Mouse (Mus musculus) midbrain, embryonic 11.5 days (tissue): ENCODE data around the gene Arhgef25. TPM values are rescaled to one million over a fixed set of nuclear protein-coding genes. Genes with fewer than 3 reads are reported as not detected.

ENCODE experiments used
- ATAC-seq: fragments of 200-750 bp; cut with Nextera tagmentation; 2 replicates; pipeline ENCODE4 v1.8.0; 2017; ENCODE audit warnings: moderate TSS enrichment, moderate library complexity; ENCODE audit not compliant: low FRiP score
- DNase-seq: peaks from one replicate; pipeline ENCODE4 v3.0.0; 2015; ENCODE audit warnings: low spot score; ENCODE audit errors: missing footprints
- H3K27ac ChIP-seq: fragments of 300-500 bp; sonication (generic); 2 replicates; pipeline ENCODE4 v1.5.1; 2014; ENCODE audit warnings: low read depth, low read length
- H3K27me3 ChIP-seq: fragments of 300-500 bp; sonication (generic); 2 replicates; pipeline ENCODE4 v1.6.1; 2014; ENCODE audit warnings: mild to moderate bottlenecking, low read length, moderate library complexity, mixed read lengths; ENCODE audit not compliant: control insufficient read depth, insufficient read depth
- H3K36me3 ChIP-seq: fragments of 300-500 bp; sonication (generic); 2 replicates; pipeline ENCODE4 v1.6.1; 2014; ENCODE audit warnings: mild to moderate bottlenecking, low read length, moderate library complexity, mixed read lengths; ENCODE audit not compliant: control insufficient read depth, insufficient read depth
- H3K4me1 ChIP-seq: fragments of 300-500 bp; sonication (generic); 2 replicates; pipeline ENCODE4 v1.6.1; 2014; ENCODE audit warnings: low read length; ENCODE audit not compliant: control insufficient read depth, insufficient read depth
- H3K4me2 ChIP-seq: fragments of 300-500 bp; sonication (generic); 2 replicates; pipeline ENCODE4 v1.6.1; 2014; ENCODE audit warnings: mild to moderate bottlenecking, moderate library complexity
- H3K4me3 ChIP-seq: fragments of 300-500 bp; sonication (generic); 2 replicates; pipeline ENCODE4 v1.5.1; 2014; ENCODE audit warnings: low read depth, low read length
- H3K9ac ChIP-seq: fragments of 300-500 bp; sonication (generic); 2 replicates; pipeline ENCODE4 v1.6.1; 2014; ENCODE audit warnings: low read length
- H3K9me3 ChIP-seq: fragments of 300-500 bp; sonication (generic); 2 replicates; pipeline ENCODE4 v1.6.1; 2016; ENCODE audit warnings: low read length; ENCODE audit not compliant: control insufficient read depth
- WGBS: fragments of 180-500 bp; shearing (Covaris S2); extraction: QIAGEN DNeasy Blood & Tissue Kit; methylation state at CpG from one replicate; pipeline ENCODE4 v1.1.7; 2014; 5-methylcytosine and 5-hydroxymethylcytosine counted together
- polyA plus RNA-seq: library from polyadenylated mRNA; unstranded; fragments of >200 nt; fragmentation: Nextera tagmentation; extraction: Ambion mirVana; gene quantifications from 2 replicates; pipeline ENCODE4 v1.2.1, GENCODE M21; 2014

Gene Arhgef25
- polyA plus RNA-seq, 1 experiment from 2014 or later = 25.8 TPM

GRCm38 (mm10) chr10:127210961-127211405 lies 21.1 kb upstream of the Arhgef25 start:
- ATAC-seq (peak; percentile 73), DNase-seq (no peak)
- Histone ChIP-seq H3K4me2 (peak overlapping the region; percentile 90), H3K4me3 (peak overlapping the region; percentile 86), H3K4me1 (peaks cover 8% of the 10 kb centered on the region), H3K9ac (peak overlapping the region; percentile 86), H3K9me3 (no peaks in the 10 kb centered on the region), H3K36me3 (peaks cover 2% of the 10 kb centered on the region; the same call in 1 of the 2 replicates), H3K27me3 (no peaks in the 10 kb centered on the region), H3K27ac (no peak overlapping the region)
- 0% methylated on average over 25 of the region's 25 CpGs for WGBS

GRCm38 (mm10) chr10:127209928-127210570 lies 20.2 kb upstream of the Arhgef25 start:
- no peak overlapping the region; the same call in 1 of the 2 replicates for H3K4me3 ChIP-seq
- H3K9me3 ChIP-seq = no peaks in the 10 kb centered on the region
- no peaks in the 10 kb centered on the region for H3K27me3 ChIP-seq
- H3K4me2 ChIP-seq = peak overlapping the region; percentile 90
- 86% methylated on average over 13 of the region's 13 CpGs for WGBS
- peaks cover 8% of the 10 kb centered on the region for H3K4me1 ChIP-seq
- DNase-seq (no peak), ATAC-seq (no peak)
- H3K27ac ChIP-seq = no peak overlapping the region
- no peak overlapping the region for H3K9ac ChIP-seq
- peaks cover 2% of the 10 kb centered on the region; the same call in 1 of the 2 replicates for H3K36me3 ChIP-seq

GRCm38 (mm10) chr10:127208921-127209320 lies 19.0 kb upstream of the Arhgef25 start:
- DNase-seq = no peak
- ATAC-seq = no peak
- Histone ChIP-seq H3K27me3 (no peaks in the 10 kb centered on the region), H3K4me3 (no peak overlapping the region), H3K4me2 (no peak overlapping the region), H3K4me1 (peaks cover 8% of the 10 kb centered on the region), H3K9ac (no peak overlapping the region), H3K27ac (no peak overlapping the region), H3K36me3 (peaks cover 4% of the 10 kb centered on the region; the same call in 1 of the 2 replicates), H3K9me3 (no peaks in the 10 kb centered on the region)
- 84% methylated on average over 4 of the region's 4 CpGs for WGBS

DNA sequence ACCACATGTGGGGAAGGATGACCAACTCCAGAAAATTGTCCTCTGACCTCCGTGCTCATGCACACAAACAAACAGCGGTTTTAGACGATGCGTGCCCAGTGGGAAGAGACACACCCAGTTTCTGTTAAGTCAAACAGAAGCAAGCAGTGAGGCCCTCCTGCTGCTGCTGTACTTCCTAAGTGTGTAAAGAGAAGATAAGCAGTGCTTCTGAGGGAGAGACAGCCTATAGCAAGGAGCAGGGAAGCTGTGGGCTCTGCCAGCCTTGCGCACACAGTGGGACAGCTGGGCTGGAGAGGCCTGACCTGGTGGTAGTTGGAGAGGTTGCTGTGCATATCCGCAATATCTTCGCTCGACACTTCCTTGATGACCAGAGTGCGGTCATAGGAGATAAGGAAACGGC lies 15.5 kb upstream of the Arhgef25 start:
- 87% methylated on average over 10 of the region's 10 CpGs for WGBS
- Histone ChIP-seq H3K4me1 (peaks cover under 1% of the 10 kb centered on the region; the same call in 1 of the 2 replicates), H3K4me3 (no peak overlapping the region), H3K9ac (no peak overlapping the region), H3K27me3 (no peaks in the 10 kb centered on the region), H3K9me3 (no peaks in the 10 kb centered on the region), H3K36me3 (peaks cover 6% of the 10 kb centered on the region; the same call in 1 of the 2 replicates), H3K27ac (no peak overlapping the region; the same call in 1 of the 2 replicates), H3K4me2 (no peak overlapping the region)
- DNase-seq (no peak), ATAC-seq (no peak)

DNA sequence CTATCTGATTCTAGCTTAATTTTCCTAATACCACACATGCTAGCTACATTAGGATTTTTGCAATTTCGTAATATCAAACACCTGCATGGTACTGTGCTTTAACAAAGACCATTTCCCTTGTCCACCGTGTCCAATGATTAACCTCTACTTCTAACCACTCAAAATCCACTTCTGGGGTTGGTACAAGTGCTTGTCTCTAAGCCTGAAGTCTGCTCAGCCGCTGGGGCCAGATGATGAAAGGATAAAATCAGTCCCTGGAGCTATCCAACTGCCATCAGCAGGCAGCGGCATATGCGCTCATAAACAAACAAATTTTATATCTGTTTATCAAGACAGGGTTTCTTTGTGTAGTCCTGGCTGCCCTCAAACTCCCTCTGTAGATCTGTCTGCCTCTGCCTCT lies 14.7 kb upstream of the Arhgef25 start:
- Histone ChIP-seq H3K9ac (no peak overlapping the region), H3K27me3 (no peaks in the 10 kb centered on the region), H3K4me3 (no peak overlapping the region), H3K4me1 (no peaks in the 10 kb centered on the region), H3K9me3 (no peaks in the 10 kb centered on the region), H3K4me2 (no peak overlapping the region), H3K36me3 (peaks cover 6% of the 10 kb centered on the region; the same call in 1 of the 2 replicates), H3K27ac (0 out of 2 replicates have a peak overlapping the region, but pooled peaks have one; percentile 2)
- DNase-seq = no peak
- ATAC-seq = no peak
- 94% methylated on average over 5 of the region's 5 CpGs for WGBS

GRCm38 (mm10) chr10:127203106-127203505 lies 13.2 kb upstream of the Arhgef25 start:
- Histone ChIP-seq H3K36me3 (peaks cover 9% of the 10 kb centered on the region), H3K9ac (no peak overlapping the region), H3K4me3 (no peak overlapping the region), H3K27ac (no peak overlapping the region), H3K4me2 (no peak overlapping the region), H3K9me3 (no peaks in the 10 kb centered on the region), H3K27me3 (no peaks in the 10 kb centered on the region), H3K4me1 (no peaks in the 10 kb centered on the region)
- no peak for DNase-seq
- no peak for ATAC-seq
- WGBS = 90% methylated on average over 3 of the region's 3 CpGs

GRCm38 (mm10) chr10:127200279-127200678 lies 10.4 kb upstream of the Arhgef25 start:
- WGBS = 87% methylated on average over 8 of the region's 8 CpGs
- no peak for ATAC-seq
- H3K36me3 ChIP-seq = peaks cover 9% of the 10 kb centered on the region

GRCm38 (mm10) chr10:127199474-127199873 lies 9.6 kb upstream of the Arhgef25 start:
- Histone ChIP-seq H3K27ac (no peak overlapping the region), H3K4me3 (no peak overlapping the region), H3K36me3 (peaks cover 9% of the 10 kb centered on the region), H3K9me3 (no peaks in the 10 kb centered on the region), H3K27me3 (no peaks in the 10 kb centered on the region), H3K4me1 (peaks cover 14% of the 10 kb centered on the region), H3K4me2 (no peak overlapping the region), H3K9ac (no peak overlapping the region)
- DNase-seq = no peak
- WGBS = 84% methylated on average over 11 of the region's 11 CpGs
- no peak for ATAC-seq

More at GRCm38 (mm10) chr10:127200279-127200678, 10.4 kb upstream of the Arhgef25 start:
- Histone ChIP-seq H3K27ac (no peak overlapping the region), H3K9ac (no peak overlapping the region), H3K9me3 (no peaks in the 10 kb centered on the region), H3K27me3 (no peaks in the 10 kb centered on the region), H3K4me2 (no peak overlapping the region), H3K4me3 (no peak overlapping the region), H3K4me1 (peaks cover 8% of the 10 kb centered on the region)
- DNase-seq = no peak

- H3K36me3 ChIP-seq = peaks cover 9% of the 10 kb centered on the region
- no peak overlapping the region for H3K9ac ChIP-seq
- H3K27ac ChIP-seq = no peak overlapping the region
- ATAC-seq (no peak), DNase-seq (no peak)
- H3K4me2 ChIP-seq = no peak overlapping the region
- no peaks in the 10 kb centered on the region for H3K27me3 ChIP-seq
- H3K4me3 ChIP-seq = no peak overlapping the region
- peaks cover 17% of the 10 kb centered on the region for H3K4me1 ChIP-seq
- no peaks in the 10 kb centered on the region for H3K9me3 ChIP-seq
- 74% methylated on average over 5 of the region's 5 CpGs for WGBS
These were observed 9.2 kb upstream of the Arhgef25 start for GRCm38 (mm10) chr10:127199068-127199467.
